Mouse (Mus musculus): ENCODE measurements around the gene Adgrf3. TPM values are rescaled to one million over a fixed set of nuclear protein-coding genes. Genes with fewer than 3 reads are reported as not detected.
A peak's percentile ranks its signal among the peaks of the same experiment; 100 is the strongest.
"Not testable (repeated sequence)": the region's sequence is repeated elsewhere in the genome, so short reads cannot be mapped to it uniquely, and the experiment has no call there.

Gene Adgrf3
- polyA plus RNA-seq, 1 experiment from 2014 or later, result not detected

DNA sequence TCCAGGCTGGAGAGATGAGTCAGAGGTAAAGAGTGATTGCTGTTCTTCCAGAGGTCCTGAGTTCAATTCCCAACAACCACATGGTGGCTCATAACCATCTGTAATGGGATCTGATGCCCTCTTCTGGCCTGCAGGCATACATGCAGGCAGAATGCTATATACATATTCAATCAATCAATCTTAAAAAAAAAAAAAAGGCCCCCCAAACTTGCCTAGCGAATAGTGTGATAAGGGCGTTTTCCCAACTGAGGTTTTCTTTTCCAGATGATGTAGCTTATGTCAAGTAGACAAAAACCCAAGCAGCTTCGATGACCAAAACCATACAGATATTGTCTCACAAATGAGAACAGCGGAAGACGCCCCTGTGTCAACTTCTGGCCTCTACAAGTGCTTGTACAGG, 5.2 kb upstream of the Adgrf3 start:
- H3K27me3 ChIP-seq (replicated peaks; ENCODE audit: control insufficient read depth, insufficient read depth, low read length); H3K36me3 ChIP-seq (ENCODE audit: control insufficient read depth, insufficient read depth, low read length); H3K27ac ChIP-seq (ENCODE audit: low read depth, low read length); H3K9me3 ChIP-seq (ENCODE audit: control insufficient read depth, low read length); H3K4me2 ChIP-seq (ENCODE audit: low read length); ATAC-seq; H3K9ac ChIP-seq (ENCODE audit: low read depth, low read length); H3K4me1 ChIP-seq (ENCODE audit: control insufficient read depth, insufficient read depth, low read depth, low read length); H3K4me3 ChIP-seq (ENCODE audit: low read length): not testable (repeated sequence)
- 89% methylated on average over 5 of the region's 5 CpGs for WGBS

DNA sequence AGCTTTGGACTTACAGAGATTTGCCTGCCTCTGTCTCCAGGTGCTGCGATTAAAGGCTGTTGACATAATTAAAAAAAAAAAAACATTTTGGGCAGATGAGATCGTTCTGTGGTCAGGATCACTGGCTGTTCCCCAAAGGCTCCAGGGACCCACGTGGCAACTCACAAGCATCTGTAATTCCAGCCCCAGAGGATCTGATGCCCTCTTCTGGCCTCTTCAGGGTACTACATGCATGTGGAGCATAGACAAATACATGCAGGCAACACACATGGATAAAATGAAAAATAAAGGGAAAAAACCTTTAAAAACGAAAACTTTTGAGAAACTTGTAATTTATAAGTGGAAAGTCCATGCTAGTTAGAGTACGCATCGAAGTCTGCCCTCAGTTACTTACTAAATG, 1.8 kb upstream of the Adgrf3 start:
- WGBS, result 66% methylated on average over 6 of the region's 6 CpGs
- H3K9ac ChIP-seq (ENCODE audit: low read depth, low read length), result no peak overlapping the region
- H3K9me3 ChIP-seq (ENCODE audit: control insufficient read depth, low read length), result no peaks in the 10 kb centered on the region
- no peak for ATAC-seq
- H3K27ac ChIP-seq (ENCODE audit: low read depth, low read length), result no peak overlapping the region
- no peak overlapping the region for H3K4me3 ChIP-seq (ENCODE audit: low read length)
- H3K36me3 ChIP-seq (ENCODE audit: control insufficient read depth, insufficient read depth, low read length), result no peaks in the 10 kb centered on the region
- no peaks in the 10 kb centered on the region; the same call in 1 of the 2 replicates for H3K4me1 ChIP-seq (ENCODE audit: control insufficient read depth, insufficient read depth, low read depth, low read length)
- no peaks in the 10 kb centered on the region for H3K27me3 ChIP-seq (replicated peaks; ENCODE audit: control insufficient read depth, insufficient read depth, low read length)
- H3K4me2 ChIP-seq (ENCODE audit: low read length), result no peak overlapping the region

DNA sequence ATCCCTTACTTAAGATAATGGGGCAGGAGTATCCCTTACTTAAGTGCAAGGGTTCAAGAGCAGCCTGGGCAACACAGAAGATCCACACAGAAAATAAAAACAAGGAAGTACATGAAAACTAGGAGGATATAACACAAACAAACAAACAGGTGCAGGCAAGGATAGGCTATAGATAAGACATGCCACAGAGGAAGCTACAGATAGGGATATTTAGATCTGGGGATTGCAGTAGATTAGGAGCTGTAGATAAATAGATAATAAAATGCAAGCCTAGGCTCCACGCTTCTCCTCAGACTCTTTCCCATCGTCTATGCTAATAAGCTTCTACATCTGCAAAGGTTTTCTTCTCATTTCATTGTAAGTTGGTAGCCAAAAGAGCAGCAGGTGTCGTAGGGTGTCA, 488 bp downstream of the Adgrf3 start:
- Histone ChIP-seq H3K4me1 (ENCODE audit: control insufficient read depth, insufficient read depth, low read depth, low read length) (no peaks in the 10 kb centered on the region; the same call in 1 of the 2 replicates), H3K4me2 (ENCODE audit: low read length) (no peak overlapping the region), H3K27ac (ENCODE audit: low read depth, low read length) (no peak overlapping the region), H3K27me3 (replicated peaks; ENCODE audit: control insufficient read depth, insufficient read depth, low read length) (no peaks in the 10 kb centered on the region), H3K36me3 (ENCODE audit: control insufficient read depth, insufficient read depth, low read length) (no peaks in the 10 kb centered on the region), H3K9me3 (ENCODE audit: control insufficient read depth, low read length) (no peaks in the 10 kb centered on the region), H3K9ac (ENCODE audit: low read depth, low read length) (no peak overlapping the region), H3K4me3 (ENCODE audit: low read length) (no peak overlapping the region)
- no peak for ATAC-seq
- 70% methylated on average over 3 of the region's 3 CpGs for WGBS

DNA sequence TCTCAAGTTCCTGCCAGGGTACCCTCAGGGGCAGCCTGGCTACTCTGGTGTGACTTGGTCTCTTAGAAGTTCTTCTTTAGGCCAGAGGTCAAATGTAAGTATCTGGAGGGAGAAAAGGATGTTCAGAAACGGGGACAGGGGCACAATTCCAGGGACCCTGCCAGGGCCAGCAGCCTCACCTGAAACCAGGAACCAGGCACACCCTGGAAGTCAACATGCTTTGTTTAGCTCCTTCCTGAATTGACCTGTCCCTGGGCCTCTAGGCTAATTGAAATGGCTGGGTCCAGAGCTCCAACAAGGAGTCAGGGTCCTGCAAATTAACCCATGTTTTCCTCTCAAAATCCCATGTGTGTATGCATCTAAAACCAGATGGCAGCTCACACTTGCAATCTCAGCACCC, 1.1 kb downstream of the Adgrf3 start:
- ATAC-seq, result no peak
- H3K27me3 ChIP-seq (replicated peaks; ENCODE audit: control insufficient read depth, insufficient read depth, low read length), result no peaks in the 10 kb centered on the region

DNA sequence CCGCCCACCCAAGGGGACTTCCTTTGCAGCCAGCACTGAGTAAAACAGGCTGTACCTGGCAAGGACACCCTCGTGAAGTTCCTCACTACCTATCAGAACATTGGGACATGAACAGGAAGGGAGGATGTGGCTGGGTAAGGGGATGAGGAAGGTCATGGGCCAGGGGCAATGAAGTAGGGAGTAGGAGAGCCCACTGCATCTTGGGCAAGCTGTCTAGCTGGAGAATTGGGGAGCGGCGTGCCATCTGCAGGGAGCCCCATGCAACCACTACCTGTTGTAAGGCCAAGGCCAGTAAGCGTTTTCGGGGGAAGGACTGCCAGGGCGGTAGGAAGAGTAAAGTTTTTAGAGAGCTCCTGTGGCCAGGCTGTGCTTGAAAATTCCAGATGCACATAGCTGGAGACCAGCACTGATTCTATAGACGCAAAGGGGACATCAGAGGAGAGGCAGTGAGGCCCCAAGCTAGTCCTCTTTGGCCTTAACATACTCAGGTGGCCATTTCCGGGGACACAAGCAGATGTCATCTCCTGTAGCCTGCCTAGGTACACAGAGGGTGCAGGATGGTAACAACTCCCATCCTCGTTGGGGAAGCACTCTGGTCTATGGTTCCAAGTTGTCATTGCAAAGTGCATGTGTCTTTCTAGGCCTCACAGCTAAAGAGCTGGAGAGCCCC, 2.2 kb downstream of the Adgrf3 start:
- Histone ChIP-seq H3K4me1 (ENCODE audit: control insufficient read depth, insufficient read depth, low read depth, low read length) (no peaks in the 10 kb centered on the region; the same call in 1 of the 2 replicates), H3K27me3 (replicated peaks; ENCODE audit: control insufficient read depth, insufficient read depth, low read length) (no peaks in the 10 kb centered on the region), H3K9ac (ENCODE audit: low read depth, low read length) (no peak overlapping the region), H3K27ac (ENCODE audit: low read depth, low read length) (no peak overlapping the region), H3K36me3 (ENCODE audit: control insufficient read depth, insufficient read depth, low read length) (no peaks in the 10 kb centered on the region), H3K9me3 (ENCODE audit: control insufficient read depth, low read length) (no peaks in the 10 kb centered on the region), H3K4me3 (ENCODE audit: low read length) (no peak overlapping the region), H3K4me2 (ENCODE audit: low read length) (no peak overlapping the region)
- WGBS, result 83% methylated on average over 10 of the region's 10 CpGs
- ATAC-seq, result no peak

More for the DNA sequence above, 1.1 kb downstream of the Adgrf3 start:
- Histone ChIP-seq H3K27ac (ENCODE audit: low read depth, low read length) (no peak overlapping the region), H3K9ac (ENCODE audit: low read depth, low read length) (no peak overlapping the region), H3K36me3 (ENCODE audit: control insufficient read depth, insufficient read depth, low read length) (no peaks in the 10 kb centered on the region), H3K9me3 (ENCODE audit: control insufficient read depth, low read length) (no peaks in the 10 kb centered on the region), H3K4me2 (ENCODE audit: low read length) (no peak overlapping the region), H3K4me1 (ENCODE audit: control insufficient read depth, insufficient read depth, low read depth, low read length) (no peaks in the 10 kb centered on the region; the same call in 1 of the 2 replicates), H3K4me3 (ENCODE audit: low read length) (no peak overlapping the region)
- WGBS, result 43% methylated on average over 1 of the region's 1 CpGs

DNA sequence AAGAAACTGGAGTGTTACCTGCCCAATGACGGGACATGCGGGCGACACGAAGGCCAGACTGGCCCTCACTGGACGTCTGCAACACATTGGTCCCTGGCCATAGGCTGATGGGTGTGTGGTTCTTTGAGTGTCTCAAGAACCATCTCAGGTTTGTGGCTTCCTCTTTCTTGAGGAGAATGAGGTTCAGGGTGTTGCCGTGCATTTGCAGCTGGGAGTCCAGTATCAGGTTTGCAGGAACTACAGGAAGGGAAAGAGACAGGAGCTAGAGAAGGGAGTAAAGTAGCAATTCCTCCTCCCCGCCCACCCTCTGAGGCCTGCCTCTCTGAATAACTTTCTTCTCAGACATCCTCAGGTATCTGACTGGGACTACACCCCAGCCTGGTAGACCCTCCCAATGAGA, 3.3 kb downstream of the Adgrf3 start:
- H3K9me3 ChIP-seq (ENCODE audit: control insufficient read depth, low read length), result no peaks in the 10 kb centered on the region
- 90% methylated on average over 7 of the region's 7 CpGs for WGBS
- no peak for ATAC-seq

DNA sequence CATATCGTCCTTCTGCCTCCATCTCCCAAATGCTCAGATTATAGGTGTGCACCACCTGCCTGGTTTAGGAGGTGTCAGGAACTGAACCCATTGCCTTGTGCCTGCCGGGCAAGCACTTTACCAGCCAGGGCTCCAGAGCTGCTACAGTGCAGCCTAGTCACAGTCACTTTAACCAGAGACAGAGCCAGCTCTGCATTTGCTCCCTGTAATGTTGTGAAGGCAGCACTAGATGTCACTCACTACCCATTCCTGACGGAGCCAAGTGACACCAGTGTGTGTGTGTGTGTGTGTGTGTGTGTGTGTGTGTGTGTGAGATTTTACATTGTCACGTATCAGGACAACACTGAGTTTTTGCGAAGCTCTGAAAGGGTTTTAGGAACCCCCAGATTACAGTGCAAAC, 4.0 kb downstream of the Adgrf3 start:
- H3K4me2 ChIP-seq (ENCODE audit: low read length), result no peak overlapping the region
- ATAC-seq, result peak; percentile 81
- H3K27me3 ChIP-seq (replicated peaks; ENCODE audit: control insufficient read depth, insufficient read depth, low read length), result no peaks in the 10 kb centered on the region
- H3K4me3 ChIP-seq (ENCODE audit: low read length), result no peak overlapping the region
- H3K9me3 ChIP-seq (ENCODE audit: control insufficient read depth, low read length), result no peaks in the 10 kb centered on the region
- no peak overlapping the region for H3K27ac ChIP-seq (ENCODE audit: low read depth, low read length)
- WGBS, result 46% methylated on average over 5 of the region's 5 CpGs
- H3K4me1 ChIP-seq (ENCODE audit: control insufficient read depth, insufficient read depth, low read depth, low read length), result no peaks in the 10 kb centered on the region; the same call in 1 of the 2 replicates
- no peaks in the 10 kb centered on the region for H3K36me3 ChIP-seq (ENCODE audit: control insufficient read depth, insufficient read depth, low read length)
- H3K9ac ChIP-seq (ENCODE audit: low read depth, low read length), result no peak overlapping the region

More for the DNA sequence above, 3.3 kb downstream of the Adgrf3 start:
- Histone ChIP-seq H3K36me3 (ENCODE audit: control insufficient read depth, insufficient read depth, low read length) (no peaks in the 10 kb centered on the region), H3K27ac (ENCODE audit: low read depth, low read length) (no peak overlapping the region), H3K4me2 (ENCODE audit: low read length) (no peak overlapping the region), H3K27me3 (replicated peaks; ENCODE audit: control insufficient read depth, insufficient read depth, low read length) (no peaks in the 10 kb centered on the region), H3K4me1 (ENCODE audit: control insufficient read depth, insufficient read depth, low read depth, low read length) (no peaks in the 10 kb centered on the region; the same call in 1 of the 2 replicates), H3K4me3 (ENCODE audit: low read length) (no peak overlapping the region), H3K9ac (ENCODE audit: low read depth, low read length) (no peak overlapping the region)

DNA sequence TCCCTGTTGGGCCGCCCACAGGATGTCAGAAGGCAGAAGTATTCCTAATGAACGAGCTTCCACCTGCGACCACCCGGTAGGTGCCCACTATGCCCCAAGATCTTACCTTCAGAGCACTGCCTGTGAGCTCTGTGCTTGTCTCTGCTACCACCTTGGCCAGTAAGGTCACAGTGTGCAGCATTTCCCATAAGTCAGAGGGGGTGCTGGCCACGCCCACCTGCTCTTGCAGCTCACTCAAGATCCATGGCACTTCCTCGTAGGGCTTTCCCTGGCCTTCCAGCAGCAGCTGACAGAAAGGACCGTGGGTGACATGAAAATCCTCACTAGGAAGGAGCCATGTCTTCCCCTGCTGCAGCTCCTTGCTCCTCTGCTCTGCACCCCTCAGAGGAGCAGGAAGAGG, 7.3 kb downstream of the Adgrf3 start:
- WGBS, result 75% methylated on average over 7 of the region's 7 CpGs
- ATAC-seq, result no peak
- H3K4me3 ChIP-seq (ENCODE audit: low read length), result no peak overlapping the region
- no peaks in the 10 kb centered on the region for H3K27me3 ChIP-seq (replicated peaks; ENCODE audit: control insufficient read depth, insufficient read depth, low read length)
- H3K4me2 ChIP-seq (ENCODE audit: low read length), result no peak overlapping the region
- no peak overlapping the region for H3K27ac ChIP-seq (ENCODE audit: low read depth, low read length)
- no peaks in the 10 kb centered on the region; the same call in 1 of the 2 replicates for H3K4me1 ChIP-seq (ENCODE audit: control insufficient read depth, insufficient read depth, low read depth, low read length)
- H3K9me3 ChIP-seq (ENCODE audit: control insufficient read depth, low read length), result no peaks in the 10 kb centered on the region
- no peak overlapping the region for H3K9ac ChIP-seq (ENCODE audit: low read depth, low read length)
- no peaks in the 10 kb centered on the region for H3K36me3 ChIP-seq (ENCODE audit: control insufficient read depth, insufficient read depth, low read length)

DNA sequence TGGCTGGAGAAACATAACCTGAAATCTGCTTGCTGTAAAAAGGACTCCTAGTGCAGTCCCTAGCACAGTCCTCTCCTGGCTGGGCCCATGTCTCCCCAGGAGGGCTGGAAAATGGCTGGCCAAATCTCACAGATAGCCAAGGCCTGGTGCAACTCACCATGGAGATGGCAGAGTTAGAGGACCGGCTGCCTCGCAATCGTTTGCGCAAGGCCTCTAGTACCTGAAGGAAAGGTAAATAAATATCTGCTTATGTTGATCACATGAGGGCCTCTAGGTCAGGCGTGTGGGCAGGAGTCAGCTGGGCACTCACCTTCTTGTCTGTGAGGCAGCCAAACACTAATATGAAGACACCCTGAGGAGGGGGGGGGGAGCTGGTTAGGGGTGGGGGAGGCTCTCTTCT, 10.2 kb downstream of the Adgrf3 start:
- WGBS, result 93% methylated on average over 5 of the region's 5 CpGs
- Histone ChIP-seq H3K9me3 (ENCODE audit: control insufficient read depth, low read length) (no peaks in the 10 kb centered on the region), H3K9ac (ENCODE audit: low read depth, low read length) (no peak overlapping the region), H3K4me3 (ENCODE audit: low read length) (no peak overlapping the region), H3K36me3 (ENCODE audit: control insufficient read depth, insufficient read depth, low read length) (no peaks in the 10 kb centered on the region), H3K4me2 (ENCODE audit: low read length) (no peak overlapping the region), H3K27me3 (replicated peaks; ENCODE audit: control insufficient read depth, insufficient read depth, low read length) (no peaks in the 10 kb centered on the region), H3K4me1 (ENCODE audit: control insufficient read depth, insufficient read depth, low read depth, low read length) (no peaks in the 10 kb centered on the region), H3K27ac (ENCODE audit: low read depth, low read length) (no peak overlapping the region)
- ATAC-seq, result no peak
